Mouse (Mus musculus): Measurements from ENCODE around the gene Dnajc4. TPM values are rescaled to one million over a fixed set of nuclear protein-coding genes. Genes with fewer than 3 reads are reported as not detected.

The Dnajc4 gene
- polyA plus RNA-seq (2015; fragmentation: Nextera tagmentation; extraction: Ambion mirVana), result 20.3 and 22.8 TPM in 2 replicates

- peak; percentile 95 for ATAC-seq (replicated peaks)
- no peaks in the 10 kb centered on the region for H3K27me3 ChIP-seq
- peak within 1 kb of the TSS; percentile 92 for H3K4me2 ChIP-seq (replicated peaks)
- 1% methylated on average over 37 of the region's 37 CpGs for WGBS
- no peaks in the 10 kb centered on the region for H3K36me3 ChIP-seq
- H3K9me3 ChIP-seq, result no peaks in the 10 kb centered on the region
- peaks cover 48% of the 10 kb centered on the region for H3K4me1 ChIP-seq
- H3K9ac ChIP-seq (replicated peaks), result peak within 1 kb of the TSS; percentile 62
- H3K27ac ChIP-seq (replicated peaks), result peak within 1 kb of the TSS; percentile 60
- H3K4me3 ChIP-seq, result peak within 1 kb of the TSS; percentile 60
These were observed at the start of gene Dnajc4 for GRCm38 (mm10) chr19:6992011-6992858. TSS of gene Dnajc4 (minus strand) at chr19:6992572.

- Histone ChIP-seq H3K27me3 (no peaks in the 10 kb centered on the region), H3K27ac (replicated peaks) (peak overlapping the region; percentile 95), H3K36me3 (no peaks in the 10 kb centered on the region), H3K4me2 (replicated peaks) (no peak overlapping the region), H3K9me3 (no peaks in the 10 kb centered on the region), H3K4me1 (peaks cover 36% of the 10 kb centered on the region), H3K9ac (replicated peaks) (no peak overlapping the region; the same call in 1 of the 2 replicates), H3K4me3 (peak overlapping the region; percentile 61; the same call in 1 of the 2 replicates)
- no peak for ATAC-seq (replicated peaks)
- 82% methylated on average over 2 of the region's 2 CpGs for WGBS
These were observed 48.8 kb upstream of the Dnajc4 start for GRCm38 (mm10) chr19:7041171-7041570.

GRCm38 (mm10) chr19:7040637-7041130, 48.3 kb upstream of the Dnajc4 start:
- no peak for ATAC-seq (replicated peaks)
- H3K4me1 ChIP-seq, result peaks cover 37% of the 10 kb centered on the region
- 24% methylated on average over 13 of the region's 13 CpGs for WGBS

GRCm38 (mm10) chr19:7039841-7040636, 47.7 kb upstream of the Dnajc4 start, which contains the start of gene Stip1:
TSS of gene Stip1 (minus strand) at chr19:7039967.
- H3K9me3 ChIP-seq, result no peaks in the 10 kb centered on the region
- under 1% methylated on average over 49 of the region's 49 CpGs for WGBS

More at GRCm38 (mm10) chr19:7040637-7041130, 48.3 kb upstream of the Dnajc4 start:
- peak overlapping the region; percentile 61 for H3K9ac ChIP-seq (replicated peaks)
- H3K4me2 ChIP-seq (replicated peaks), result peak overlapping the region; percentile 72
- H3K27me3 ChIP-seq, result no peaks in the 10 kb centered on the region
- no peaks in the 10 kb centered on the region for H3K9me3 ChIP-seq
- H3K36me3 ChIP-seq, result peaks cover 1% of the 10 kb centered on the region; the same call in 1 of the 2 replicates
- H3K27ac ChIP-seq (replicated peaks), result peak overlapping the region; percentile 95
- H3K4me3 ChIP-seq, result peak overlapping the region; percentile 61

GRCm38 (mm10) chr19:7039088-7039720, 46.8 kb upstream of the Dnajc4 start:
- Histone ChIP-seq H3K9ac (replicated peaks) (peak overlapping the region; percentile 82), H3K36me3 (peaks cover 14% of the 10 kb centered on the region), H3K27me3 (no peaks in the 10 kb centered on the region), H3K4me1 (peaks cover 37% of the 10 kb centered on the region), H3K4me3 (peak overlapping the region; percentile 61), H3K4me2 (replicated peaks) (peak overlapping the region; percentile 65), H3K9me3 (no peaks in the 10 kb centered on the region), H3K27ac (replicated peaks) (peak overlapping the region; percentile 84)
- ATAC-seq (replicated peaks), result no peak
- WGBS, result 1% methylated on average over 32 of the region's 35 CpGs

More at GRCm38 (mm10) chr19:7039841-7040636, 47.7 kb upstream of the Dnajc4 start, which contains the start of gene Stip1:
- H3K36me3 ChIP-seq, result peaks cover 7% of the 10 kb centered on the region
- H3K4me3 ChIP-seq, result peak within 1 kb of the TSS; percentile 61
- H3K4me2 ChIP-seq (replicated peaks), result peak within 1 kb of the TSS; percentile 72
- peak; percentile 99 for ATAC-seq (replicated peaks)
- no peaks in the 10 kb centered on the region for H3K27me3 ChIP-seq
- H3K27ac ChIP-seq (replicated peaks), result peak within 1 kb of the TSS; percentile 95
- H3K4me1 ChIP-seq, result peaks cover 37% of the 10 kb centered on the region
- peak within 1 kb of the TSS; percentile 82 for H3K9ac ChIP-seq (replicated peaks)

- Histone ChIP-seq H3K36me3 (peaks cover 64% of the 10 kb centered on the region), H3K4me1 (peaks cover 29% of the 10 kb centered on the region), H3K4me3 (no peak overlapping the region), H3K9me3 (no peaks in the 10 kb centered on the region), H3K27me3 (no peaks in the 10 kb centered on the region), H3K4me2 (replicated peaks) (no peak overlapping the region), H3K9ac (replicated peaks) (no peak overlapping the region), H3K27ac (replicated peaks) (no peak overlapping the region)
- ATAC-seq (replicated peaks), result no peak
- WGBS, result 90% methylated on average over 5 of the region's 5 CpGs
These were observed 41.6 kb upstream of the Dnajc4 start for GRCm38 (mm10) chr19:7034006-7034405.

GRCm38 (mm10) chr19:7029531-7029930, 37.2 kb upstream of the Dnajc4 start:
- no peak for ATAC-seq (replicated peaks)
- no peak overlapping the region for H3K4me2 ChIP-seq (replicated peaks)
- no peak overlapping the region for H3K27ac ChIP-seq (replicated peaks)
- no peak overlapping the region for H3K9ac ChIP-seq (replicated peaks)
- 95% methylated on average over 5 of the region's 5 CpGs for WGBS
- no peaks in the 10 kb centered on the region for H3K9me3 ChIP-seq
- no peaks in the 10 kb centered on the region for H3K4me1 ChIP-seq
- peaks cover 97% of the 10 kb centered on the region for H3K36me3 ChIP-seq
- no peak overlapping the region for H3K4me3 ChIP-seq
- H3K27me3 ChIP-seq, result no peaks in the 10 kb centered on the region

GRCm38 (mm10) chr19:7020224-7020641, 27.9 kb upstream of the Dnajc4 start:
- ATAC-seq (replicated peaks), result no peak
- peaks cover 66% of the 10 kb centered on the region for H3K36me3 ChIP-seq
- no peaks in the 10 kb centered on the region for H3K27me3 ChIP-seq
- H3K9ac ChIP-seq (replicated peaks), result no peak overlapping the region
- H3K9me3 ChIP-seq, result no peaks in the 10 kb centered on the region
- 47% methylated on average over 3 of the region's 3 CpGs for WGBS
- H3K4me1 ChIP-seq, result no peaks in the 10 kb centered on the region
- no peak overlapping the region for H3K4me2 ChIP-seq (replicated peaks)
- no peak overlapping the region for H3K4me3 ChIP-seq
- H3K27ac ChIP-seq (replicated peaks), result no peak overlapping the region

GRCm38 (mm10) chr19:7019191-7019590, 26.8 kb upstream of the Dnajc4 start, which contains the start of gene Fermt3:
TSS of gene Fermt3 (minus strand) at chr19:7019469.
- 92% methylated on average over 5 of the region's 5 CpGs for WGBS
- Histone ChIP-seq H3K4me1 (no peaks in the 10 kb centered on the region), H3K27ac (replicated peaks) (no peak within 1 kb of the TSS), H3K9ac (replicated peaks) (no peak within 1 kb of the TSS), H3K9me3 (no peaks in the 10 kb centered on the region), H3K27me3 (no peaks in the 10 kb centered on the region), H3K36me3 (peaks cover 56% of the 10 kb centered on the region), H3K4me3 (no peak within 1 kb of the TSS), H3K4me2 (replicated peaks) (no peak within 1 kb of the TSS)
- no peak for ATAC-seq (replicated peaks)

- Histone ChIP-seq H3K4me2 (replicated peaks) (no peak overlapping the region), H3K4me3 (no peak overlapping the region), H3K4me1 (no peaks in the 10 kb centered on the region), H3K9me3 (no peaks in the 10 kb centered on the region), H3K36me3 (peaks cover 51% of the 10 kb centered on the region), H3K27ac (replicated peaks) (no peak overlapping the region), H3K27me3 (no peaks in the 10 kb centered on the region), H3K9ac (replicated peaks) (no peak overlapping the region)
- ATAC-seq (replicated peaks), result no peak
- WGBS, result 91% methylated on average over 11 of the region's 11 CpGs
These were observed 26.2 kb upstream of the Dnajc4 start for GRCm38 (mm10) chr19:7018546-7018945.

All from forebrain, embryonic 15.5 days (tissue).